Mouse (Mus musculus) heart, adult 11 months (tissue): ENCODE data around the gene Klhdc2.

Source experiments
- DNase-seq: peaks from one replicate; pipeline ENCODE4 v3.0.0; 2022

Gene Klhdc2

GRCm38 (mm10) chr12:69302171-69302570 lies 5.7 kb downstream of the Klhdc2 start:
- DNase-seq = peak; percentile 84

DNA sequence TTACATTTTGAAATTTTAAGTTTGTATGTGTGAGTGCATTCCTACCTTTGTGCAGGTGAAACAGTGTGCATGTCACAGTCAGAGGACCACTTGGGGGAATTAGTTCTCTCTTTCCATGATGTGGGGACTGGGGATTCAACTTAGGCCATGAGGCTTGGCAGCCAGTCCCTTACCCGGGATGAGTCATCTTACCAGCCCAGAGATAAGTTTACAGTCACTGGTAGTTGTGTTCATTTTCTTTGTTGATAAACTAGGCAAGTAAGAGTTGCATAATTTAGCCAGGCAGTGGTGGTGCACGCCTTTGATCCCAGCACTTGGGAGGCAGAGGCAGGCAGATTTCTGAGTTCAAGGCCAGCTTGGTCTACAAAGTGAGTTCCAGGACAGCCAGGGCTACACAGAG lies 7.6 kb downstream of the Klhdc2 start:
- DNase-seq = peak; percentile 61

DNA sequence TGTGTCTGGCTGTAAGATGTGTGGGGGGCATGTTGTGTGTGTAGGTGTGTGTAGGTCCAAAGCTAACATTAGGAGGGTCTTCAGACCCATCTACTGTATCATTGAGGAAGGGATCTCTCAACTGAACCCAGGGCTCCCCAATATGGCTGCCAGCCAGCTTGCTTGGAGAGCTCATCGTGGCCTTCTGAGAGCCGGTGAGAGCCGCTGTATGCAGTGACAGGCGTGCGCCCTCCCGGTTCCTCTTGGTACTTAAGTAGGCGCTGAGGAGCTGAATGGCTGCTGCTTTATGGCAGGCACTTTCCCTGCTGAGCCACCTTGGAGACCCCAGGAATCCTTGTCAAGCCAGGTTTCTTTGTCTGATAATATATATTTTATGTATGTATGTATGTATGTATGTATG lies 9.9 kb downstream of the Klhdc2 start:
- peak; percentile 91 for DNase-seq

- peak; percentile 71 for DNase-seq
Observed at GRCm38 (mm10) chr12:69309659-69310058, 13.2 kb downstream of the Klhdc2 start.

GRCm38 (mm10) chr12:69318431-69318830 lies 21.9 kb downstream of the Klhdc2 start:
- DNase-seq = no peak

- no peak for DNase-seq
Observed at GRCm38 (mm10) chr12:69331187-69331586, 34.7 kb downstream of the Klhdc2 start.

DNA sequence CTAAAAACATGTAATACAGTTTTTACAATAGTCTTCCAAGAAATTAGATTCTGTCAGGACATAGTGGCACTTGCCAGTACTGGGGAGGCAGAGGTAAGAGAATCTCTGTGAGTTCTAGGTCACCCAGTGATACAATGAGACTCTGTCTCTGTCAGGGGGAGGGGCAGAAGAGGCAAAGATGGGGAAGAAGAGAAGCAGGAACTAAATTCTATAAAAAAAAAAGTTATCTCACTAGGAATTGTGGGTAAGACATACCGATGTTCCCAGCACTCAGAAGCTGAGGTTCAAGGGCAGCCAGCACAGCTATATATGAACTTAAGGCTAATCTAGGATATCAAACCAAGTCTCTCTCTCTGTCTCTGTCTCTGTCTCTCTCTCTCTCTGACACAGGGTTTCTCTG lies 35.7 kb downstream of the Klhdc2 start:
- DNase-seq = no peak

DNA sequence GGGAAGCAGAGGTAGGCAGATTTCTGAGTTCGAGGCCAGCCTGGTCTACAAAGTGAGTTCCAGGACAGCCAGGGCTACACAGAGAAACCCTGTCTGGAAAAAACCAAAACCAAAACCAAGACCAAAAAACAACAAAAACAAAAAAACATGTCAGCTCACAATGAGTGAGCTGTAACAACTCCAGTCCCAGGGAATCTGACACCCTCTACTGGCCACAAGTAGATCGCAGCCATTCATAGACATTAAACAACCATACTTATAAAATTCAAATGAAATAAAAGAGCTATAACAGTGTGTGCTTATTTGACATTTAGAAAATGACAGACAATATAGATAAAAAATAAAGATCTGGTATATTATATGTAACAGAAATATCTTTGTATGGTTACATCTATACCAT lies 37.1 kb downstream of the Klhdc2 start:
- no peak for DNase-seq

- DNase-seq = peak; percentile 63
Observed at GRCm38 (mm10) chr12:69349928-69350327, 53.4 kb downstream of the Klhdc2 start.

- DNase-seq = no peak
Observed at GRCm38 (mm10) chr12:69351685-69352084, 55.2 kb downstream of the Klhdc2 start.

DNA sequence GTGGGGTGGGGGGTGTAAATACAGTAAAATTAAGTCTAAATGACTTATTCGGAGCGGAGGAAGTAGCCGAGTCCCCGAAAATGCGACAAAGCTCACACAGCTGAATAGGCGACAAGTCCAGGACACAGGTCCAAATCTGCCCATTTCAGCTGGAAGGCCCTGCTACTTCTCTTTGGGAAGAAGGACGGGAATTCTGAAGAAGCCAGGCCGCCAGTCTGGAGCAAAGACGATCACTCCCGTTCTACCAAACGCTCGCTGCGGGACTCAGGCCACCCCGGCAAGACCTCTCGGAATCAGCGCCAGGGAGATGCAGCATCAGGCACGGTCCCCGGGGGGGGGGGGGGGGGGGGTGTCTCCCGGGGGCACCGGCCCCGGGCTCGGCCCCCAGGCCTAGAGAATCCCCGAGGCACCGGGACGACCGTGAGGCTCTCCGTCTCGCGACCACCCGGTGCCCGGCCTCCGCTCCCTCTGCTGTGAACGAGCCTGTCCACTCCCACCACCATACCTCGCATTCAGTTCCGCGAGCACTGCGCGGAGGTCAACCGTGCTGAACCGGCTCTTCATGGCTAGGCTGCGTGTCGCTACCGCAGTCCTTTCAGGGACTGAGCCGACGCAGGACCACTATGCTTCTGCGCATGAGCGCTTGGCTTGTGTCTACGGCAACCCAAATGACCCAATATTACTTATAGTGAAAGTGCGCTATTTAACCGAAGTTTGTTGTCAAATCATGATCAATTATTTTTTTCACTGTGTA lies 60.2 kb downstream of the Klhdc2 start, which contains the start of gene Nemf:
Gene Nemf, minus strand, starts transcription at position 620 of the 754 bp plus-strand sequence.
- DNase-seq = peak; percentile 98

DNA sequence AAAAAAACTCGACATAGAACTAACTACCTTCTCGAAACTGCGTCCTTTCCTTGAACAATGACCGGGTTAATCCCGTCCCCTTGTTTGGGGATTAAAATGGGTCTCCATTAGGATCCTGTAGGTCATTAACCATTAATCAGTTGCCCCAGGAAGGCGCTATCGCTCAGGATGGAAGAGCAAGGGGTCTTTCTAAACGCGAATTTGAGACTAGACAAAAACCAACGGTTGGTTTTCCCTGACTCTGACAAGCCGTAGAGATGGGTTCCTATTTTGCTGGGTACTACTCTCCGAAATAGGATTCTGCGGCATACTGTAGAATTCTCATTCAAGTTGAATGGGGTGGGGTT lies 60.8 kb downstream of the Klhdc2 start:
- DNase-seq = no peak
